Mouse (Mus musculus): ENCODE data around the gene Ap1s1. TPM values are rescaled to one million over a fixed set of nuclear protein-coding genes. Genes with fewer than 3 reads are reported as not detected.

The Ap1s1 gene
- polyA plus RNA-seq, 1 experiment from 2014 or later, result 191 TPM

GRCm38 (mm10) chr5:137025132-137025531 lies 20.8 kb downstream of the Ap1s1 start:
- no peaks in the 10 kb centered on the region for H3K36me3 ChIP-seq (ENCODE audit: insufficient read depth)
- H3K27ac ChIP-seq (ENCODE audit: low read depth), result no peak overlapping the region
- H3K4me1 ChIP-seq (ENCODE audit: insufficient read depth), result no peaks in the 10 kb centered on the region
- peak; percentile 98 for TF ChIP-seq CTCF (IDR thresholded peaks at IDR 0.05; ENCODE audit: low read depth)
- no peaks in the 10 kb centered on the region for H3K9me3 ChIP-seq (ENCODE audit: low read depth, low read length)
- H3K4me2 ChIP-seq, result peak overlapping the region; percentile 15; the same call in 1 of the 2 replicates
- peaks cover 55% of the 10 kb centered on the region for H3K27me3 ChIP-seq (ENCODE audit: insufficient read depth, low read length)
- DNase-seq (peak; percentile 83), ATAC-seq (ENCODE audit: insufficient read depth) (no peak)
- under 1% methylated on average over 23 of the region's 23 CpGs for WGBS
- H3K9ac ChIP-seq, result no peak overlapping the region
- no peak overlapping the region for H3K4me3 ChIP-seq (ENCODE audit: low read depth, low read length)

DNA sequence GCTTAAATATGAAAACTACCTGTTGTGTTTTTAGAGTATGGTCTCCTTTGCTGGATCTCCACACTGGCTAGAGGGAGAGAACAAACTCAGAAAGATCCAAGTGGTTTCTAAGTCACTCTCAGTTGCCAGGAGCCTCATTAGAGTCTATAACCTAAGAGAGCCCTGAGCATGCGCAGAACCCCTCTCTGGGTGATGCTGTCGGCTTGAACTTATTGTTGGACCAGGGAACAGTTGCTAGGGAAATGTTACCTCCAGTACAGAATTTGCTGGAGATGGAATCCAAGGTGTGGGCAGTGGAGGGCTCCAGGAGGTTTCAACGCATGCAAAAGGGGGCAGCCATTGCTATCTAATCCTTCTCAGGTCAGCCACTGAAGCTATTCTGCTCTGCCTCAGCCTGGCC lies 21.6 kb downstream of the Ap1s1 start:
- H3K36me3 ChIP-seq (ENCODE audit: insufficient read depth), result no peaks in the 10 kb centered on the region

DNA sequence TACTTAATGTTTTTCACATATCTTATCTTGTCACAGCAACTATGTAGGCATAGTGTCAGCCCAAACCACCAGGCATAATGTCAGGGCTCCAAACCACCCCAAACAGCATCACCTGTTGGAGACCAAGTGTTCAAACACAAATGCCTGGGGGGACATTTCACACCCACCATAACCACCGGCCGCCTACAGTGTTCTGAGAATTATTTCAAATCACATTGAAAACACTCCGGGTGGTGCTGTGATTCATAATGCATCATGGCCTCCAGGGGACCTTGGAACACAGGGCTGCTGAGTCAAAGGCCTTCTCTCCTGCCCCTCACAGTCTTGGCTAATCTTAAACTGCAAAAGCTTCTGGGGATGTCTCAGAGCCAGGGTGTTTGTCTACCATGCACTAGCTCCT lies 30.0 kb downstream of the Ap1s1 start:
- WGBS, result 88% methylated on average over 3 of the region's 3 CpGs
- Histone ChIP-seq H3K27ac (ENCODE audit: low read depth) (no peak overlapping the region), H3K36me3 (ENCODE audit: insufficient read depth) (no peaks in the 10 kb centered on the region), H3K4me3 (ENCODE audit: low read depth, low read length) (no peak overlapping the region), H3K9ac (no peak overlapping the region), H3K27me3 (ENCODE audit: insufficient read depth, low read length) (no peaks in the 10 kb centered on the region), H3K9me3 (ENCODE audit: low read depth, low read length) (no peaks in the 10 kb centered on the region), H3K4me2 (no peak overlapping the region), H3K4me1 (ENCODE audit: insufficient read depth) (no peaks in the 10 kb centered on the region)
- DNase-seq (no peak), ATAC-seq (ENCODE audit: insufficient read depth) (no peak)
- TF ChIP-seq CTCF (IDR thresholded peaks at IDR 0.05; ENCODE audit: low read depth), result no peak

More for the DNA sequence above, 21.6 kb downstream of the Ap1s1 start:
- H3K27ac ChIP-seq (ENCODE audit: low read depth), result no peak overlapping the region
- no peaks in the 10 kb centered on the region for H3K9me3 ChIP-seq (ENCODE audit: low read depth, low read length)
- WGBS, result 51% methylated on average over 3 of the region's 3 CpGs
- H3K4me1 ChIP-seq (ENCODE audit: insufficient read depth), result no peaks in the 10 kb centered on the region
- DNase-seq, result no peak
- H3K4me2 ChIP-seq, result no peak overlapping the region
- peaks cover 48% of the 10 kb centered on the region for H3K27me3 ChIP-seq (ENCODE audit: insufficient read depth, low read length)
- no peak for ATAC-seq (ENCODE audit: insufficient read depth)
- H3K4me3 ChIP-seq (ENCODE audit: low read depth, low read length), result no peak overlapping the region
- H3K9ac ChIP-seq, result no peak overlapping the region
- TF ChIP-seq CTCF (IDR thresholded peaks at IDR 0.05; ENCODE audit: low read depth), result no peak

DNA sequence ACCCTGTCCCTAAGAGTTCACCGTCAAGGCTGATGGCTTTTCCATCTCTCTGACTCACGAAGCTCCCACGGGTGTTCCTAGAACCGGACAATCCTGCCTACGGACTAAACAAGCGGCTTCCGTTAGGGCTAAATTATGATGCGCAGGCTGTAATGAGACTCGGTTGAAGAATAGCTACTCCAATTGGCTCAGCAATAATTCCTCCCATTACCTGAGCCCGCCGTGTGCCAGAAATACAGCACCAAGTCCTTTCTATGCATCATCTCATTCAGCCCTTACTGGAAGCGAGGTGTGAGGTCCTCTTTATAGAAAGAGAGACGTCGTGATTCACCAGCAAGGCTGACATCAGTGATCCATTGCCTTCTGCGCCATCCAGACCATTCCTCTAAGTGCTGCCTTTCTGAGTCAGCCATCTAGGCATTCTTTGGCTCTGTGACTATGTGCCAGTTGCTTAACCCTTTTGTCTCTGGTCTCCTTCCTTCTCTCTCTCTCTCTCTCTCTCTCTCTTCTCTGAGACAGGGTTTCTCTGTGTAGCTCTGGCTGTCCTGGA lies 33.5 kb downstream of the Ap1s1 start:
- Histone ChIP-seq H3K27ac (ENCODE audit: low read depth) (no peak overlapping the region), H3K4me3 (ENCODE audit: low read depth, low read length) (no peak overlapping the region), H3K9ac (no peak overlapping the region), H3K27me3 (ENCODE audit: insufficient read depth, low read length) (no peaks in the 10 kb centered on the region; the same call in 1 of the 2 replicates), H3K4me2 (no peak overlapping the region), H3K4me1 (ENCODE audit: insufficient read depth) (no peaks in the 10 kb centered on the region), H3K36me3 (ENCODE audit: insufficient read depth) (no peaks in the 10 kb centered on the region), H3K9me3 (ENCODE audit: low read depth, low read length) (no peaks in the 10 kb centered on the region)
- ATAC-seq (ENCODE audit: insufficient read depth) (no peak), DNase-seq (no peak)
- WGBS, result 73% methylated on average over 15 of the region's 15 CpGs
- no peak for TF ChIP-seq CTCF (IDR thresholded peaks at IDR 0.05; ENCODE audit: low read depth)

DNA sequence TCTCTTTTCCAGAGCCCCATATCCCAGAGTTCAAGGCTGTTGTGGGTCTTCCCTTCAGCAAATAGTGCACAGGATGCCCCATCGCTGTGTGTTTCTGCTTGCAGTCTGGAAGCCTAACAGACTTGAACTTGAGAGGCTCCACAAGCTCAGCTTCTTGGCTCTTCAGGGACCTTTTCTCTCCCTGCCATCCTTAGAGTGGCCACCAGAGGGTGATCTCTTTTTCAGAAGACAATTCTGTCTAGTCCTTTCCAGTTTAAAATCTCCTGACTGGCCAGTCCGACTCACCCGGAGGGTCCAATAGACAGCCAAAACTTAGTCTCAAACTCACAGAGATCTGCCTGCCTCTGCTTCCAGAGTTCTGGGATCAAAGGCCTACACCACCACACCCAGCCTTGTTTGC lies 35.9 kb downstream of the Ap1s1 start:
- no peak for ATAC-seq (ENCODE audit: insufficient read depth)

GRCm38 (mm10) chr5:137007276-137007675 lies 38.7 kb downstream of the Ap1s1 start:
- Histone ChIP-seq H3K9ac (no peak overlapping the region), H3K4me1 (ENCODE audit: insufficient read depth) (no peaks in the 10 kb centered on the region), H3K27ac (ENCODE audit: low read depth) (no peak overlapping the region), H3K9me3 (ENCODE audit: low read depth, low read length) (no peaks in the 10 kb centered on the region), H3K36me3 (ENCODE audit: insufficient read depth) (no peaks in the 10 kb centered on the region), H3K4me3 (ENCODE audit: low read depth, low read length) (no peak overlapping the region), H3K27me3 (ENCODE audit: insufficient read depth, low read length) (no peaks in the 10 kb centered on the region; the same call in 1 of the 2 replicates), H3K4me2 (no peak overlapping the region)
- no peak for TF ChIP-seq CTCF (IDR thresholded peaks at IDR 0.05; ENCODE audit: low read depth)
- no peak for ATAC-seq (ENCODE audit: insufficient read depth)
- peak; percentile 73 for DNase-seq
- 28% methylated on average over 8 of the region's 8 CpGs for WGBS

More for the DNA sequence above, 35.9 kb downstream of the Ap1s1 start:
- no peak overlapping the region for H3K4me3 ChIP-seq (ENCODE audit: low read depth, low read length)
- H3K4me1 ChIP-seq (ENCODE audit: insufficient read depth), result no peaks in the 10 kb centered on the region
- no peak overlapping the region for H3K4me2 ChIP-seq
- TF ChIP-seq CTCF (IDR thresholded peaks at IDR 0.05; ENCODE audit: low read depth), result peak; percentile 70
- no peaks in the 10 kb centered on the region for H3K9me3 ChIP-seq (ENCODE audit: low read depth, low read length)
- no peaks in the 10 kb centered on the region for H3K36me3 ChIP-seq (ENCODE audit: insufficient read depth)
- H3K27me3 ChIP-seq (ENCODE audit: insufficient read depth, low read length), result no peaks in the 10 kb centered on the region; the same call in 1 of the 2 replicates
- WGBS, result 17% methylated on average over 3 of the region's 3 CpGs
- DNase-seq, result peak; percentile 84
- H3K9ac ChIP-seq, result no peak overlapping the region
- H3K27ac ChIP-seq (ENCODE audit: low read depth), result no peak overlapping the region

DNA sequence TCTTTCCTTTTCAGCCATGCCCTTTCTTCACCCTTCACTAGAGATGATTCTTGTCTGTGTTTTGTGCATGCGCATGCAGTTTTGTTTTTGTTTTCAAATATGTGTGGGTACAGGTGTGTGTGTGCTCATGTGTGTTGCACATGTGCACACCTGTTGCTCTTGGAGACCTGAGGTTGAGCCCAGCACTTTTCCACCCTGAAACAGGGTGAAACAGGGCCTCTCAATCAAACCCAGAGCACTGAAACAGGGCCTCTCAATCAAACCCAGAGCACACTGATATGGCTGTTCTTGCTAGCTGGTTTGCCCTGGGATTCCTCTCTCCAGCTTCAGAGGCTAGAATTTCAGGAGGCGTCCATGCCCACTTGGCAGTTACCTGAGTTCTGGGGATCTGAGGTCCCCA lies 45.3 kb downstream of the Ap1s1 start:
- Histone ChIP-seq H3K9ac (no peak overlapping the region), H3K4me2 (no peak overlapping the region)
- 88% methylated on average over 2 of the region's 2 CpGs for WGBS

More for the DNA sequence above, 45.3 kb downstream of the Ap1s1 start:
- H3K9me3 ChIP-seq (ENCODE audit: low read depth, low read length), result no peaks in the 10 kb centered on the region
- TF ChIP-seq CTCF (IDR thresholded peaks at IDR 0.05; ENCODE audit: low read depth), result no peak
- H3K27ac ChIP-seq (ENCODE audit: low read depth), result no peak overlapping the region
- H3K4me3 ChIP-seq (ENCODE audit: low read depth, low read length), result no peak overlapping the region
- H3K27me3 ChIP-seq (ENCODE audit: insufficient read depth, low read length), result no peaks in the 10 kb centered on the region
- peaks cover 10% of the 10 kb centered on the region; the same call in 1 of the 2 replicates for H3K4me1 ChIP-seq (ENCODE audit: insufficient read depth)
- peaks cover 5% of the 10 kb centered on the region for H3K36me3 ChIP-seq (ENCODE audit: insufficient read depth)
- DNase-seq (peak; percentile 22), ATAC-seq (ENCODE audit: insufficient read depth) (no peak)
